Mouse (Mus musculus): Measurements from ENCODE around the gene Dad1.

GRCm38 (mm10) chr14:54219256-54219655 lies 34.6 kb downstream of the Dad1 start:
- TF ChIP-seq POLR2A (IDR thresholded peaks at IDR 0.05; ENCODE audit: borderline replicate concordance, extremely low read depth, low read depth, low read length) (no peak), CTCF (IDR thresholded peaks at IDR 0.05; ENCODE audit: insufficient read depth, low read length) (no peak)

Data from lung, adult 2 months (tissue).